Mouse (Mus musculus) adrenal gland (tissue): ENCODE results near the gene Prpf40a.

ENCODE experiments used
- intact Hi-C: fragments of 180-260 bp; cut with DNase I; formaldehyde crosslinking; loops from one replicate; pipeline ENCODE4 v1.15.1; 2025

Gene Prpf40a

GRCm38 (mm10) chr2:53106472-53106871, 84.6 kb downstream of the Prpf40a start:
- intact Hi-C loops = no loop called here

GRCm38 (mm10) chr2:53106056-53106455, 85.0 kb downstream of the Prpf40a start:
- intact Hi-C loops = no loop called here

GRCm38 (mm10) chr2:53105408-53105807, 85.7 kb downstream of the Prpf40a start:
- intact Hi-C loops = no loop called here

GRCm38 (mm10) chr2:53102901-53103300, 88.2 kb downstream of the Prpf40a start:
- intact Hi-C loops = no loop called here

GRCm38 (mm10) chr2:53101885-53102740, 89.0 kb downstream of the Prpf40a start:
- intact Hi-C loops = no loop called here

- intact Hi-C loops = no loop called here
These were observed 91.0 kb downstream of the Prpf40a start for GRCm38 (mm10) chr2:53100093-53100492.

GRCm38 (mm10) chr2:53095489-53095888, 95.6 kb downstream of the Prpf40a start:
- intact Hi-C loops = no loop called here

GRCm38 (mm10) chr2:53095031-53095430, 96.1 kb downstream of the Prpf40a start:
- intact Hi-C loops = no loop called here

GRCm38 (mm10) chr2:53088744-53089143, 102.3 kb downstream of the Prpf40a start:
- intact Hi-C loops = loop anchor here (5.0 to 10.0 kb wide), 2 partner anchors 81 to 144 kb away; no protein-coding TSS in a partner anchor

- intact Hi-C loops = loop anchor here (1.0 to 10.0 kb wide), 4 partner anchors 78 to 329 kb away; no protein-coding TSS in a partner anchor
These were observed 105.4 kb downstream of the Prpf40a start for GRCm38 (mm10) chr2:53085617-53086202.
